Mouse (Mus musculus): ENCODE measurements around the gene Gm20671. TPM values are rescaled to one million over a fixed set of nuclear protein-coding genes. Genes with fewer than 3 reads are reported as not detected.
"Not testable (repeated sequence)": the region's sequence is repeated elsewhere in the genome, so short reads cannot be mapped to it uniquely, and the experiment has no call there.

The Gm20671 gene
- total RNA-seq (2021), result not detected
- long read RNA-seq, partial matches to known transcripts, result 3 of 25 reads
- long read RNA-seq, other reads (novel, unspliced or antisense), result 22 of 25 reads

- no peak for DNase-seq (ENCODE audit: low spot score in 2 of 2)
These were observed at the start of gene Gm20671 for GRCm38 (mm10) chr5:32827009-32827408. Gene Gm20671, minus strand, starts transcription at chr5:32827109.

GRCm38 (mm10) chr5:32872346-32872745, 45.4 kb upstream of the Gm20671 start:
- DNase-seq (ENCODE audit: low spot score in 2 of 2), result no peak

GRCm38 (mm10) chr5:32869389-32870024, 42.6 kb upstream of the Gm20671 start:
- DNase-seq (ENCODE audit: low spot score in 2 of 2), result no peak

GRCm38 (mm10) chr5:32863253-32864228, 36.6 kb upstream of the Gm20671 start, which contains the start of gene Depdc5:
Gene Depdc5, plus strand, starts transcription at chr5:32863701.
- DNase-seq (ENCODE audit: low spot score in 2 of 2), result peak; percentile 83 to 90

- DNase-seq (ENCODE audit: low spot score in 2 of 2), result no peak
These were observed 35.7 kb upstream of the Gm20671 start for GRCm38 (mm10) chr5:32862469-32863132.

GRCm38 (mm10) chr5:32861082-32861481, 34.2 kb upstream of the Gm20671 start:
- no peak for DNase-seq (ENCODE audit: low spot score in 2 of 2)

GRCm38 (mm10) chr5:32857781-32858220, 30.9 kb upstream of the Gm20671 start:
- peak; percentile 46 to 72 for DNase-seq (ENCODE audit: low spot score in 2 of 2)

GRCm38 (mm10) chr5:32855274-32855673, 28.4 kb upstream of the Gm20671 start:
- not testable (repeated sequence) for DNase-seq (ENCODE audit: low spot score in 2 of 2)

GRCm38 (mm10) chr5:32854818-32855217, 27.9 kb upstream of the Gm20671 start:
- DNase-seq (ENCODE audit: low spot score in 2 of 2), result no peak

GRCm38 (mm10) chr5:32853731-32854507, 27.0 kb upstream of the Gm20671 start, which contains the start of gene Prr14l:
Gene Prr14l, minus strand, starts transcription at chr5:32854256.
- DNase-seq (ENCODE audit: low spot score in 2 of 2), result peak; percentile 98 to 100

GRCm38 (mm10) chr5:32852026-32852425, 25.1 kb upstream of the Gm20671 start:
- no peak for DNase-seq (ENCODE audit: low spot score in 2 of 2)

- not testable (repeated sequence) for DNase-seq (ENCODE audit: low spot score in 2 of 2)
These were observed 22.7 kb upstream of the Gm20671 start for GRCm38 (mm10) chr5:32849580-32849979.

- DNase-seq (ENCODE audit: low spot score in 2 of 2), result no peak
These were observed 22.3 kb upstream of the Gm20671 start for GRCm38 (mm10) chr5:32849178-32849577.

- DNase-seq (ENCODE audit: low spot score in 2 of 2), result no peak
These were observed 13.1 kb upstream of the Gm20671 start for GRCm38 (mm10) chr5:32840029-32840428.

- no peak for DNase-seq (ENCODE audit: low spot score in 2 of 2)
These were observed 10.1 kb upstream of the Gm20671 start for GRCm38 (mm10) chr5:32836976-32837375.

- DNase-seq (ENCODE audit: low spot score in 2 of 2), result no peak
These were observed 7.6 kb upstream of the Gm20671 start for GRCm38 (mm10) chr5:32834497-32834896.

GRCm38 (mm10) chr5:32830054-32830453, 3.1 kb upstream of the Gm20671 start:
- peak in 1 of 2 experiments; percentile 50 for DNase-seq (ENCODE audit: low spot score in 2 of 2)

GRCm38 (mm10) chr5:32828766-32829165, 1.9 kb upstream of the Gm20671 start:
- DNase-seq (ENCODE audit: low spot score in 2 of 2), result peak in 1 of 2 experiments; percentile 65

GRCm38 (mm10) chr5:32820471-32820870, 6.4 kb downstream of the Gm20671 start:
- peak; percentile 40 to 69 for DNase-seq (ENCODE audit: low spot score in 2 of 2)

- no peak for DNase-seq (ENCODE audit: low spot score in 2 of 2)
These were observed 11.5 kb downstream of the Gm20671 start for GRCm38 (mm10) chr5:32815396-32815795.

Data from layer of hippocampus, adult 18-20 months (tissue).